ENCODE assay signal across 8 mouse cellular contexts in the genomic region with DNA sequence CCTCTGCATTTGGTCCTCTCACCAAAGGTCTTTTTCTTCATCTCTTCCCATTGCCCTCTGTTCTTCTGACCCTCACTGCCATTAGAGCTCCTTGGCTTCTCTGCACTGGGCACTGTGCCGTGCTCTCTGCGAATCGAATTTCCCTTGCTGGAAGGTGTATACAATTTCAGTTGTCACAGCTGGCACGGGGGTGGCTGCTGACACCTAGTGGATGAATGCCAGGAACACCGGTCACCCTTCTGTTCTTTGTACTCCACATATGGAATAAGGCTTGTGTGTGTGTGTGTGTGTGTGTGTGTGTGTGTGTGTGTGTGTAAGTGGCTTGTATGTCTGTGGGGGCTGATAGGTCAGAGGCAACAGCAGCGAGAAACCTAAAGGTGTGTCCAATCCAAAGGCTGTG. TPM values are rescaled to one million over a fixed set of nuclear protein-coding genes. Genes with fewer than 3 reads are reported as not detected.
A peak's percentile ranks its signal among the peaks of the same experiment; 100 is the strongest.
DNase-seq lines count a peak whose midpoint lies in the region; ATAC-seq and TF ChIP-seq lines count a peak whose summit lies in the region.

No protein-coding gene starts in this region.

- H3K9me3 ChIP-seq in hindbrain, embryonic 13.5 days = no peaks in the 10 kb centered on the region

- peak; percentile 17; the same call in 1 of the 2 replicates for TF ChIP-seq CTCF in cerebellum, adult 2 months (IDR thresholded peaks at IDR 0.05; ENCODE audit: borderline replicate concordance, insufficient read depth, low read depth, low read length)

- no peak for DNase-seq in cerebellum, adult 2 months
- DNase-seq in thymus, postnatal 0 days (ENCODE audit: low spot score) = peak; percentile 23
- no peak for DNase-seq in thymus, postnatal 36 days
- DNase-seq in lung, postnatal 10 days = peak; percentile 50
- no peak for DNase-seq in T-cell, adult 2 months (ENCODE audit: low spot score)

- peaks cover 5% of the 10 kb centered on the region for H3K36me3 ChIP-seq in hindbrain, embryonic 13.5 days

- H3K4me2 ChIP-seq in hindbrain, embryonic 13.5 days = no peak overlapping the region

- TF ChIP-seq POLR2A in cerebellum, adult 2 months (IDR thresholded peaks at IDR 0.05; ENCODE audit: borderline replicate concordance, insufficient read depth, low read length) = no peak

- 18% methylated on average over 6 of the region's 6 CpGs for WGBS in cerebellum, adult 2 months
- 61% methylated on average over 6 of the region's 6 CpGs for WGBS in hindbrain, embryonic 13.5 days

- H3K9ac ChIP-seq in hindbrain, embryonic 13.5 days = no peak overlapping the region

- H3K27ac ChIP-seq in cerebellum, adult 2 months (ENCODE audit: insufficient read depth, low read length) = no peak overlapping the region
- H3K27ac ChIP-seq in hindbrain, embryonic 13.5 days = no peak overlapping the region

- no peak overlapping the region for H3K4me3 ChIP-seq in cerebellum, adult 2 months (replicated peaks; ENCODE audit: insufficient read depth, low read depth, low read length)
- no peak overlapping the region for H3K4me3 ChIP-seq in hindbrain, embryonic 13.5 days

- H3K27me3 ChIP-seq in cerebellum, adult 2 months (ENCODE audit: control insufficient read depth, insufficient read depth, low read length) = no peaks in the 10 kb centered on the region
- H3K27me3 ChIP-seq in hindbrain, embryonic 13.5 days = no peaks in the 10 kb centered on the region

- H3K4me1 ChIP-seq in cerebellum, adult 2 months (ENCODE audit: control insufficient read depth, insufficient read depth, low read length) = no peaks in the 10 kb centered on the region
- no peaks in the 10 kb centered on the region for H3K4me1 ChIP-seq in hindbrain, embryonic 13.5 days (replicated peaks)

- no peak for ATAC-seq in cerebellum, adult (ENCODE audit: insufficient number of reproducible peaks, low FRiP score, low TSS enrichment)
- ATAC-seq in hindbrain, embryonic 13.5 days (ENCODE audit: low FRiP score) = peak; percentile 77
- ATAC-seq in erythroid progenitor cell, adult 5-6 weeks (replicated peaks; ENCODE audit: low FRiP score, poor library complexity, severe bottlenecking) = no peak

RNA-seq across cellular contexts. Expression of gene Ippk, which starts 20.9 kb away (rescaled TPM):
- polyA plus RNA-seq in cerebellum, adult 2 months (2012; rRNA removed) = 11.3 and 12.8 TPM in 2 replicates
- polyA plus RNA-seq in thymus, postnatal 0 days (2015; fragmentation: Nextera tagmentation; extraction: Ambion mirVana) = 13.5 and 15.2 TPM in 2 replicates
- polyA plus RNA-seq in hindbrain, embryonic 13.5 days (2015; fragmentation: Nextera tagmentation; extraction: Ambion mirVana) = 14.0 and 15.0 TPM in 2 replicates
- 1.4 and 1.7 TPM in 2 replicates for total RNA-seq in erythroid progenitor cell, adult 5-6 weeks (2015; ENCODE audit: low replicate concordance)
- total RNA-seq in erythroid progenitor cell, adult 5-6 weeks (2017; ENCODE audit: low replicate concordance) = 3.7 TPM in 2 replicates

RNA-seq across cellular contexts. Expression of gene Bicd2, which starts 58.8 kb away (rescaled TPM):
- polyA plus RNA-seq in cerebellum, adult 2 months (2012; rRNA removed) = 50.6 and 50.7 TPM in 2 replicates
- polyA plus RNA-seq in thymus, postnatal 0 days (2015; fragmentation: Nextera tagmentation; extraction: Ambion mirVana) = 25.4 and 27.0 TPM in 2 replicates
- polyA plus RNA-seq in hindbrain, embryonic 13.5 days (2015; fragmentation: Nextera tagmentation; extraction: Ambion mirVana) = 28.2 and 29.3 TPM in 2 replicates
- total RNA-seq in erythroid progenitor cell, adult 5-6 weeks (2015; ENCODE audit: low replicate concordance) = 12.6 and 19.7 TPM in 2 replicates
- total RNA-seq in erythroid progenitor cell, adult 5-6 weeks (2017; ENCODE audit: low replicate concordance) = 28.8 and 35.2 TPM in 2 replicates

Comparison
In these comparisons a context has a peak if more than half of its experiments do, and no peak if none do; other contexts are left out.
1. DNase-seq: peak in thymus, postnatal 0 days (single experiment) and lung, postnatal 10 days (single experiment); none in cerebellum, adult 2 months (0 of 2), thymus, postnatal 36 days (0 of 2) and T-cell, adult 2 months (single experiment).